Mouse (Mus musculus) ES-CJ7 (cell line): ENCODE results near the gene B130006D01Rik.
A peak's percentile ranks its signal among the peaks of the same experiment; 100 is the strongest.

Source experiments
- DNase-seq: peaks from one replicate; pipeline ENCODE4 v3.0.0; 2011; ENCODE audit warnings: low read depth, low spot score

B130006D01Rik gene

DNA sequence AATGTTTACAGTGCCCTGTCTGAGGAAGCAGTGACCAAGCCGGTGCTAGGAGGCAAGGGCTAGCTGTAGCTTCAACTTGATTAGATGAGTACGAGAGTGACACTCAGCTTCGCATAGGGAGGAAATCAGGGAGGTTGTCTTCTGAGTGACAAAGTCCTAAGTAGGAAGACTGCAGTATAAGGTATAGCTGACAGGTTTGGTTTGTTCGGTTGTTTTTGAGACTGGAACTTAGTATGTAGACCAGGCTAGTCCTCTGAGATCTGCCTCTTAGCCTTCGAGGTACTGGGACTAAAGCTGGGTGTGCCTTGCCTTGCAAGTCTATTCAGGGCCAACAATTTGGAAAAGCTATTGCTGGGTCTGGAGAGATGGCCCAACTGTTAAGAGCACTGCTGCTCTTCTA is at the start of gene B130006D01Rik:
Gene B130006D01Rik, plus strand, starts transcription at position 301 of the 400 bp plus-strand sequence.
- DNase-seq = no peak

DNA sequence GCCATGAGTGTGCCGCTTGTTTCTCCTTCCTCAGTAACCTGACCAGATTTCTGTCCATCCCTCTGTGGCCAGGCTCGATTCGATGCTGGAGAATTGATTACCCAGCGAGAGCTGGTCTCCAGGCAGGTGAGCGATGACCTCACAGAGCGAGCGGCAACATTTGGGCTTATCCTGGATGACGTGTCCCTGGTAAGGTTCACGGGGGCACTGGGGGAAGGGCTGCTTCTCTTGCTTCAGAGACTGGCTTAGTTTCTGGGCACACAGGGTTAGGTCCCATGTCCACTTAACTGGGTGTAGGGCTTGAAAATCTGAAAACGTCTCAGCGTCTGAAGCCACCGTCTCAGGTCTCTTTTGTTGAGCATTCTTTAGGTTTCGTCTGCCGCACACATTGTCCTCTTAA is 47.9 kb upstream of the B130006D01Rik start:
- no peak for DNase-seq

DNA sequence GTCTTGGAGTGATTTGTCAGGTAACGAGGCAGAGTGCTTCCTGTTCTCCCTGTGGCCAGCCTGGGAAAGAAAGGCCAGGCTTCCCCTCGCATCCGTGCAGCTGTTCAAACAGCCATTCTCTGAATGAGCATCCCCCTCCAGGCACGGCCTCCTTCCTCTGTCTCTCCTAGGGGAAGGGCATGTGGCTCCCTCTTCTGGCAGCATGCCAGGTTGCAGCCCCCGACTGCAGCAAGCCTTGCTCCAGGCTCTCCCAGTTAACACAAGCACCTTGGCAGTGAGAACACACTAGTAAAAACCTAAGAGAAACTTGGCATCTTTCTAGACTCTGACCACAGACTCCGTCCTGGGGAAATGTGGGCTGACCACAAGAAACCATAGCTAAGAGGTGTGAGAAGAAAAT is 47.1 kb upstream of the B130006D01Rik start:
- DNase-seq = peak; percentile 84

DNA sequence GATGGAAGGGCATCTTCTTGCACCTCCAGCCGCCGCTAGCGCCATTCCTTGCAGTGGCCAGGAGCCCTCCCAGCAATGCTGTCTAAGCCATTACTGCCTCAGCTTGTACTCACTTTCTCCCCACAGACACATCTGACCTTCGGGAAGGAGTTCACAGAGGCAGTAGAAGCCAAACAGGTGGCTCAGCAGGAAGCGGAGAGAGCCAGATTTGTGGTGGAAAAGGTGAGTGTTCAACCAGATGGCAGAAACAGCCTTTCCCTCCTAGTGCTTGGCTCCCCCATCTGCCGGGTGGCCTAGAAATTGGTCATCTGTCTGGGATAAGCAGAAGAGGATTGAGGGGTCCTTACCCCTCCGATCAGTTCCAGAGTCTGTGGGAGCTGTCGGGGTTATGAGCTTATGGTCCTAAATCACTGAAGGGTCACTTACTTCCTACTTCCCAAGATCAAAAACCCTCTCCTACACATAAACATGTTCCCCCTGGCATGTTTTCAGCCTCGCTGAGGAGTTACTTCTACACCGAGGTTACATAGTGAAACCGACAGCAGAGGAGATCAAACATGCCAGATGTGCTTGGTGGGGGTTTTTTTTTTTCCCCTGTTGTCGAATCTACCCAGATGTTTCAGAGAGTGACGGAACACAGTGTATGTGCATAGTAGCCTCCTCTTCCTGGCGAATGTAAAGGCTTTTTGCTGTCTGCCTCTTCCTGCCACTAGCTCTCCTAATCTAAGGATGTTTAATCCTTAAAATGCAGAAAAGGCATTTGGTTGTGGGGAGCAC is 45.3 kb upstream of the B130006D01Rik start:
- no peak for DNase-seq

DNA sequence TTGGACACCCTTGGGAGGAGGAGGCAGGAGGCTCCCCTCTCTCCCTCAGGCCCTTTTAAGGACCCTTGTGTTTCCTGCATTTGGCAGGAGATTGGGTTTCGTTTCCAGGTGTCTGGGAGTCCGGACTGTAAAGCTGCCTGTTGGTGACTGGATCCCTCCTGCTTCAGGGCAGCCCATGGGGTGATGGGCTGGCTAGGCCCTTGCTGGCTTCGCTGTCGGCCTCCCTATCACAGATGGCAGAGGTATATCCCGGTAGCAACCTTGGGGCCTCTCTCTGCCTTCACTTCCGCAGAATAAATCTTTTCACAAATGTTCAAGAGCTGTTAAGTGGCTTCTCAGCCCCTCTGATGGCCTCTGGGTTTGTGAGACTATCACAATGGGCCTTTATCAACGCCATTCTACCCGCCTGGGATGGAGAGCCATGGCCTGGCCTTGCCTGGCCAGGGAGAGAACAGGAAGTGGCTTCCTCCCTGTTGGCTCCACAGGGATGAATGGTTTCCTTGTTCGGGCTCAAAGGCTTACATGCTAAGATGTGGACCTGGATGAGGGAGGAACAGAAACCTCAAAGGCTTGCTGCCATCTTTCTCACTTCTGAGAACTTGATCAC is 41.3 kb upstream of the B130006D01Rik start:
- DNase-seq = no peak

DNA sequence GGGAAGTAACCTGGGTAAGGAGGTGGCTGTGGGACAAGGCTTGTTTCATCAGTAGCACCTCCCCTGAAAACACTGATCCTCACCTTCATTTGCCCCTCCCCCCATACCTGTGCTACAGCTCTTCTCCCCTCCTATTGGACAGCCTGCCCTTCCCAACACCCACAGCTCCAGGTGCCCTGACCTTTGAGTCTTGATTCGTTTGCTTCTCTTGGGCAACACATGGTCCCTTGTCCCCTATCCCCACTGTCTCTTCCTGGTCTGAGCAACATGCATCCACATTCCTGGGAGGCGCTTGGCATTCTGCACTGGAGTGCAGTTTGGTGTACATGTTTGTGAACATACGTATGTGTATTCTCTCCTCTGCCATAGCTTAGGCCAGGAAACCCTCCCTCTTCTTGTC is 40.4 kb upstream of the B130006D01Rik start:
- DNase-seq = no peak

DNA sequence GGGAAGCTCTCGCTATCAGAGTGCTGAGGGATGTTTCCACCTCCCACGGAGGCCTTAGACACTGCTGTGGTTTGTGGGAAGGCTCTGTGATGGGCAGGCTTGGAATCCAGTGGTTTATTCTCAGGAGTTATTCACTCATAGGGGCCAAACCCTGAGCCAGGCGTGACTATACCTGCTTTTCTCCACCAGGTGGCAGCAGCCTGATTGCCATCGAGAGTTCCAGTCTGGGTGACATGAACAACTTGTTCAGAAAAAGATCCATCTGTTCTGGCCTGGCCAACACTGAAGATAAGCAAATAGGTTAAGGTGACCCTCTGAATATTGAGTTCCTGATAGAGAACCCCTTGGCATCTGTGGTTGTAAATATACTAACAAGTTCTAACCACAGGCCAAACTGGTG is 37.4 kb upstream of the B130006D01Rik start:
- peak; percentile 77 for DNase-seq

DNA sequence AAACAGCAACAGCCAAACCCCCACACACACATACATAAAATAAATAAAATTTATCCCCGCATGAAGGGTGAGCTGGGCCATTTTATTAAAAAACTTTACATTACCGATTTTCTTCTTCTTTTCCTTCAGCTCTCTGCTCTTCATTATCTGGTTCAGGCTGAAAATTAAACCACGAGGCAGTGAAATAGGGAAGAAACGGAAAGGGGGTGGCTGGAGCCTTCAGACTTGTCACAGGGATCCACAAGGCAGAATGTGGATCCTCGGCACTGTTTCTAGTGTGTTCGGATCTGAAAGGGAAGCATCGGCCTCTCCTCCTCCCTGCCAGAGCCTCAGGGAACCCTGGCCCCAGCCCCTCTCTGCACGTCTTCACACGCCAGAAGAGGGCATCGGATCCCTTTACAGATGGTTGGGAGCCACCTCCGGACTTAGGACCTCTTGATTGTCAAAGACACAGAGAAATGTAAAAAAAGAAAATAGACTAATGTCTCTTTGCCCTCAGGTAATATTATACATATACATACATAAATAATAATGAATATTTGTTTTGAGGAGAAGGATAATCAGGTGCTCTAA is 36.2 kb upstream of the B130006D01Rik start:
- no peak for DNase-seq

DNA sequence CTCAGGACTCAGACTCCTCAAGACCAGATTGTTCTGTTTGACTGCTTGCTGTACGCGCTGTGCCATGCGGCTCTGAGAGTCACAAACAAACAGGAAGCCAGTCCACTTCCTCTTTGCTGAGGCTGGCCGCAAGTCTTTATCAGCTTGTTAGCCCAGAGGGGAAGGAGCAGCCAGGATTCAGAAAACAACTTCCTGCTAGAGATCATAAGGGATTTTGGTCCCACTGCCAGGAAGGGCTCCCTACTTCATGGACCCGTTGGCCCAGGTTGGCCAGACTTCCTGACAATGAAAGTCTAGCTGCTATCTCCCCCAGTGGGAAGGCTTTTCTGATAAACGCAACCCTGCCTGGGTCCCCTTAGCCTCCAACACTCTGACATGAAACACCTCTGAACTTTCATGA is 34.9 kb upstream of the B130006D01Rik start:
- no peak for DNase-seq

DNA sequence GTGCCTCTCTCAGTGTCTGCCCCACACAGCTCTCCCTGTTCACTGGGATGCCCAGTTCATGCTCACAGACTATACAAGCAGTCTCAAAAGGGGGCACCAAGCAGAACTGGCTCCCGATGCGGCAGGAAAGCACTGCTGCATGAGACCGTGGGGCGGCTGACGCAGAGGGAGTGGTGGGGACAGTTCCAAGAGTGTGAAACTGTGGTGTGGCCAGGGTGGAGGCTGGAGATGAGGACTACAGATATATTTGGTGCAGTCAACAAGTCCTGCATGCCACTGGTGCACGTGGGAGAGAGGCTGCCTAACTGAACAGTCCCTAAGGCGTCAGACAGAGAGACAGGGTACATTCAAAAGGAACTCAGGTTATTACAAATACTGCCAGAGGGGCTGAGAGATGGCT is 34.4 kb upstream of the B130006D01Rik start:
- DNase-seq = no peak

DNA sequence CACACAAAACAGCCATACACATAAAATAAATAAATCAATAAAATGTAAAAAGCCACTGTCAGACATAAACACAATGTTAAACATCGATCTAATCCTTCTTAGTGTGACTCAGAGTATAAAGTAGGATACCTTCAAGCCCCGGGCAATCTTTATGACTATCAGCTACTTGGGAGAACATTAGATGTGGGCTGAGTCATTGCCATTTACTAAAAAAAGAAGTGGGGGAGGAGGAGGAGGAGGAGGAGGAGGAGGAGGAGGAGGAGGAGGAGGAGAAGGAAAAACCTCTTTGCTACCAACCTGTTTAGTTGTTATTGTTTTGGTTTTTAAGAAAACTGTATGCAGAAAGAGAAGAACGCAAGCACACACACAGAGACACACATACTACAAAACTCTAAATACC is 33.8 kb upstream of the B130006D01Rik start:
- DNase-seq = no peak

DNA sequence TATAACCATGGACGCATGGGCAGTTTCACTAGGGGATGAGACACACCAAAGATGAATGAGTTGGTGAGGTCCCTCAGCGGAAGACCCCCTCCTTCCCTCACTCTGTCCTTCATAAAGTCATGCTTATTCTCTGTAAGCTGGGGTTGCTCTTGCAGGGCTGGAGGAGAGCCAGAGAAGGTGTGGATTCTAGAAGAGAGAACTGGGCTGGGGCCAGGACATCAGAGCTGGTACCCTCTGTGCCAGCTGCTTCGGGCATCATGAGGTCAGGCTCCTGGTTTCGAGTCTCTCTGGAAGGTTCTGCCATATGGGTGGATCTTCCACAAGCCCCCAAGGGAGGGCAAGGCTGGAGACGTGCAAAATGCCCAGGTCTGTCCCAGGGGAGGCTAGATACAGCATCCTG is 24.8 kb upstream of the B130006D01Rik start:
- no peak for DNase-seq

DNA sequence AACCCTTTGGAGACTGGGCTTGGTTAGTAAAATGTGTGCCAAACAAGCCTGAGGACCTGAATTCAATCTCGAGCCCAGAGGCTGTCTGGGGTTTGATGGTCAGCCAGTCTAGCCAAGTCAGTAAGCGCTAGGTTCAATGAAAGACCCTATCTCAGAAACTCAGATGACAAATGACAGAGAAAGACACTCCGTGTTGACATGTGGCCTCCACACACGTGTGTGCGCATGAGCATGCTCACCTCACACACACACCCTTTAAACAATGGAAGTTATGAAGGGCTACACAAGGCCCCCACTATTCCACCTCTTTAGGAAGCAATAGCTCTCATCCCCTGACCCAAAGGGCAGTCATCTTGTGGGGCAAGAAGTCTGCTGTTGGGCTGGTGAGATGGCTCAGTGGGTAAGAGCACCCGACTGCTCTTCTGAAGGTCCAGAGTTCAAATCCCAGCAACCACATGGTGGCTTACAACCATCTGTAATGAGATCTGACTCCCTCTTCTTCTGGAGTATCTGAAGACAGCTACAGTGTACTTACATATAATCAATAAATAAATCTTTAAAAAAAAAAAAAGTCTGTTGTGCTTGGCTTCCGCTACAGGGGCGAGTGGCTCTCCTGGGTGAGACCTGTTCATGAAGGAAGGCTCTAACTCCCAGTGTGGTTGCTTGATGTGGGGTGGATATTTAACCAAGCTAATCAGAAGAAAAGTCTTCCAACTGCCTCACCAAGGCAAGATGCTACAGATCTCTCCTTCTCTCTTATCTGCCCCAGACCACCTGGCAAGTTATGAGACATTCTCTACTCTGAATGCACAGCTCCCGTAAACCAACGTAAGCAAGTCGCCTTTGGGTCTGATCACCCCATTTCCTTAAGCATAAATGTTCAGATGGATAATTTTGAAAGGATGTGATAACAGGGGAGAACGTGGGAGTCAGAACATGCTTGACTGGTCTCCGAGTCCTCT is 22.3 kb upstream of the B130006D01Rik start:
- DNase-seq = no peak

DNA sequence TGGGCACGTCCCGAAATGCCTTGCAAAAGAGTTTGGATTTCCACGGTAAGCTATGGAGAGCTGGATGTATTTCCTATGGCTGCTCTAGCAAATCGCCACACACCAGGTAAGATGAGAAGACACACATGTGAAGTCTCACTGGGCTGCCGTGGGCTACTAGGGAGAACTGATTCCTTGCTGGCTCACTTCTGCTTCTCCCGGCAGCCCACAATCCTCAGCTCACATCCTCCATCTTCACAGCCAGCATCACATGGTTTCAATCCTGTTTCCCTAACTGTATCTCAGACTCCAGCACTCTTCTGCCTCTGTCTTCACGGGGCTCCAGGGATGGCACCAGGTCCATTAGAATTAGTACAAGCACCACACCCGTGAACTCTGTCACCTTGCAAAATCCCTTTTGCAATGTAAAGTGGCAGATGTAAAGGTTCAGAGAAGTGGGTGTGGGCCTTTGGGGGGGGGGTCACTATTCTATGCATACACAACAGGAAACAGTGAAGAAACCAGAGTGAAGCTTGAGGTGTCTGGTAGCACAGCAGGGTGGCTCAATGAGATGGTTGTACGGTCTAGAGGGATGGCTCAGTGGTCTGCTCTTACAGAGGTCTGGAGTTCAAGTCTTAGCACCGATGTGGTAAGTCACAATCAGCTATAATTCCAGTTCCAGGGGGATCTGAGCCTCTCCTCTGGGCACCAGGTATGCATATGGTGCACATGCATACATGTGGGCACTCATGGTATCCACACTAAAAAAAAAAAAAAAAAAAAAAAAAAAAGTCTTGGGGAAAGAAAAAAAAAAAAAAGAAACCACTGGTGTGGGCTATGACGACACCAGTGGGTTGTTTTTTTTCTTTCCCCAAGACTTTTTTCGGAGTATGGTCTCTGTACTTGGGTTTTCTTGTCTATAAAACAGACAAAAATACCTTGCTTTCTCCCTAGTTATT is 19.1 kb upstream of the B130006D01Rik start:
- DNase-seq = peak; percentile 87

DNA sequence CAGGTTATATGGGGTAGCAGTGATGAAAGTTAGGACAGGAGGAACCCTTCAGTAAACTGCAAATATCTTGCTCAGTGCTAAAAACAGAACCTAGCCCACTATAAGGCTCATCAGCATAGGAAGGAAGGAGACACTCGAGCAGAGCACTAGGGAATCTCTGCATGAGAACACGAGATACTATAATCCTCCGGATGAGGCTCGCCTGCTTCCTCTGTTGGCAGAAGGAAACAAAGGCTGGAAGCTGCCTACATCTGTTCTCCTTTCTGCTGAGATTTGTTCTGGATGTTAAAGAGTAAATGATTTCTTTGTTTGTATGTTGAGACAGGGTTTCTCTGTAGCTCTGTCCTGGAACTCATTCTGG is 18.4 kb upstream of the B130006D01Rik start:
- DNase-seq = no peak

DNA sequence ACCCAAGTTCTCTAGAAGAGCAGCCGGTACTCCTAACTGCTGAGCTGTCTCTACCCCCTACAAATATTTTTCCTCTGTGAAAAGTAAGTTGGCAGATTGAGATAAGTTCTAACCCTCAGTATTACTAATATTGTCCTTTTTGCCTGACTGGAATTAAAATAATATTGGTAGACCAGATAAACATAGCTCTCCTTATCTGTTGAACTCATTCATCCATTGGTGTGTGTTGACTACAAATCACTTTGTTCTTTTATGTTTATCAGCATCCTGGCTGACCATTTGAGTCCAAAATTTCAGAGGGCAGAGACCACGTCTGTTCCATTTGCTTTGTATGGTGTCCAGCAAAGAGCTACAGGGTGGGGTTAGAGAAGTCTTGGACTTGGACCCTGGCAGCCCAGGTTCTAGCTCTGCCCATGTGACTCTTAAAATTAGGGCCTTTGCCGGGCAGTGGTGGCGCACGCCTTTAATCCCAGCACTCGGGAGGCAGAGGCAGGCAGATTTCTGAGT is 13.8 kb upstream of the B130006D01Rik start:
- DNase-seq = no peak

DNA sequence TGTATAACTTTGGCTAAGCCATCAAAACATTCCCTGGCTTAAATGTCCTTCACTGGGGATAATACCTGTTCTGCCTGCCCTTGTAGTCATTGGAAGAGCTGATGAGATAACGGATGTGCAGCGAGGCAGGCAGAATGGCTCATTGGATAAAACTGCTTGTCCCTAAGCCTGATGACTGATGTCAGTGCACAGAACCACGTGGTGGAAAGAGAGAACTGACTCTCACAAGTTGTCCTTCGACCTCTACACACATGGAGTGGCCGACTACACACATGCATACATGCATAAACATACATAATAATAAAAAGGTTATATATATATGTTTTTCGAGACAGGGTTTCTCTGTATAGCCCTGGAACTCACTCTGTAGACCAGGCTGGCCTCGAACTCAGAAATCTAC is 12.9 kb upstream of the B130006D01Rik start:
- no peak for DNase-seq

DNA sequence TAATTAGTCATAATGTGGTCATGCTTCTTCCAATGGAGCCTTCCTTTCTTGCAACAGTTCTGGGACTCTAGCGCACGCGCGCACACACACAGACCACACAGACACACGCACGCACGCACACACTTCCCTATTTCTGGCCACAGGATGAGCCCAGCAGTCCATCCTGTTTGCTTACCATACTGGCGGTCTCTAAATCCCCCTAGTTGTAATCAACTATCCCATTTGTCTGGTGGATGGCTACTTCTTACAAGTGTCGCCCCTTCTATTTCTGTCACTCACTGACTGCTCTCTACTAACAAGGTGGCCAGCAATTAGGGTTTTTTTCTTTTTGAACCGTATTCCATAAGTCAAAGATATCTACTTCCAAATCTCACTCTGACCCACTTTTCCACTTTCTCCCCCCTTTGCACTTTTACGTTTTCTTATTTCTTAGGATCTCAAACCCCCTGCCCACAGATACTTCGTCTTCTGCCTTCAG is 11.3 kb upstream of the B130006D01Rik start:
- DNase-seq = peak; percentile 34

DNA sequence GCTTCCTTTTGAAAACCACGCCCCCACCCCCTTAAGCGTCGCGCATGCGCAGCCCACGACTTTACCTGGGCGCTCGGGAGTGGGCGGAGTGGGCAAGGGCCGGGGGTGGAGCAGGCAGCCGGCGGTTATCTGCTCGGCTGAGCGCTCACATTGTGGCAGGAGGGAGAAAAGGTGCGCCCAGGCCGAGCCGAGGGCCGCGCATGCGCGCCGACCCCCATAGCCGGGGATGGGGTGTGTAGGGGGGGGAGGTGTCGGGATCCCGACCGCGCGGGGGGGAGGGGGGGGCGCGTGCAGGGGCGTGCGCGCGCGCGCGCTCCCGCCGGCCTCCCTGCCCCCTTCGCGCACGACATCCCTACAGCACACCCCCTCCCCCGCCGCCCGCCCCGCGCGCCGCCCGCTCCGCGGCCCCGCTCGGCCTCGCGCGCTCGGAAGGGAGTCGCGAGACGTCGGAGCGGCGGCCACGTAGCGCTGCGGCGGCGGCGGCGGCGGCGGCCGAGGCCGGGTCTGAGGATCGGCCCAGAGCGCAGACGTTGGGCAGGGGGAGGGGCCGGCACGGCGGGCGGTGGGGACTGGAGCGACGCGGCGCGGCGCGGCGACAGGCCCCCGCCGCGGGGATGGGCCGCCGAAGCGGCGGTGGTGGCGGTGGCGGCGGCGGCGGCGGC is 10.7 kb upstream of the B130006D01Rik start, which contains the start of gene Zfp652:
Gene Zfp652, plus strand, starts transcription at position 111 of the 662 bp plus-strand sequence.
- DNase-seq = peak; percentile 99
